Mouse (Mus musculus) kidney, postnatal 14 days (tissue): ENCODE measurements around the gene Dnajc15.
A peak's percentile ranks its signal among the peaks of the same experiment; 100 is the strongest.
"Not testable (repeated sequence)": the region's sequence is repeated elsewhere in the genome, so short reads cannot be mapped to it uniquely, and the experiment has no call there.

ENCODE experiments used
- DNase-seq: peaks from one replicate; pipeline ENCODE4 v3.0.0; 2022; ENCODE audit warnings: mixed read lengths

Dnajc15 gene

DNA sequence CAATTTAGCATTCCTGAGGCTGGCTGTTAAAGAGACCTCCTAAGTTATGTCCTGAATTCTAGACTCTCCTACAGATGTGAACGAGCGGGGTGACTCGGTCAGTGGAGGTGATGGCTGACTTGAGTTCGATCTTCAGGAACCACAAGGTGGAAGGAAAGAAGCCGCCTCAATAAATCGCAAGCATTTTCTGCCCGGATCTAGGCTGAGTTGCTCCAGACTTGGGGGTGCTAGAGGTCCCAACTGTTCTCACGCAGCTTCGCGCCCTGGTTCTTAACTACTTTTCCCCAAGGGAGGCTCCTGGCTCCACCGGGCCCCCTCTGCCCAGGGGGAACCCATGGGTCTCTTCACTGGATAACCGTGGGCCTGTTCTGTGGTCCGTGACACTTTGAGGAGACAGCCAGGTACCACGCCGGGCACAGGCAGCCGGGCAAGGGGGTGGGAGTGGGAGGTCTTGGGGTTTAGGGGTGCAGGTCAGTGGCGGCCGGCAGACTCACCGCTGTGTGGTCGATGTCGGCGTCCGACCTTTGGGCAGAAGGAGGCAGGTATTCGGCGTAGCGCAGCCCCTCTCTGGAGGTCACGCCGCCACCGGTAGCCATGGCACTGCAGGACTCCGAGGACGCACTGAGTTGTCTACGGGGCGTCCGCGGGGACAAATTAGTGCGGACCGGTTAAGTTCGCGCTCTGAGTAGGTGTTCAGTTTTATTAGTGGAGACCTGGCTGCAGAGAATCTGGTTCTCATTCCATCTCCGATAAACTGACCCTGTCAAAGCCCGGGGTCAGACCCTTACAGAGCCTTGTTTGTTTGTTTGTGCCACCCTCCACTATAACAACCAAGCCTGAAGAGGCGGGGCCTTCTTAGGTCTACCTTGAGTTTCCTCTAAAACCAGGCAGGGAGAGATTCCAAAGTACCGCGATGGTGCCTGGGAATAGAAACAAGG is at the start of gene Dnajc15:
TSS of gene Dnajc15 (minus strand) at position 822 of the 938 bp plus-strand sequence.
- peak; percentile 91 for DNase-seq

DNA sequence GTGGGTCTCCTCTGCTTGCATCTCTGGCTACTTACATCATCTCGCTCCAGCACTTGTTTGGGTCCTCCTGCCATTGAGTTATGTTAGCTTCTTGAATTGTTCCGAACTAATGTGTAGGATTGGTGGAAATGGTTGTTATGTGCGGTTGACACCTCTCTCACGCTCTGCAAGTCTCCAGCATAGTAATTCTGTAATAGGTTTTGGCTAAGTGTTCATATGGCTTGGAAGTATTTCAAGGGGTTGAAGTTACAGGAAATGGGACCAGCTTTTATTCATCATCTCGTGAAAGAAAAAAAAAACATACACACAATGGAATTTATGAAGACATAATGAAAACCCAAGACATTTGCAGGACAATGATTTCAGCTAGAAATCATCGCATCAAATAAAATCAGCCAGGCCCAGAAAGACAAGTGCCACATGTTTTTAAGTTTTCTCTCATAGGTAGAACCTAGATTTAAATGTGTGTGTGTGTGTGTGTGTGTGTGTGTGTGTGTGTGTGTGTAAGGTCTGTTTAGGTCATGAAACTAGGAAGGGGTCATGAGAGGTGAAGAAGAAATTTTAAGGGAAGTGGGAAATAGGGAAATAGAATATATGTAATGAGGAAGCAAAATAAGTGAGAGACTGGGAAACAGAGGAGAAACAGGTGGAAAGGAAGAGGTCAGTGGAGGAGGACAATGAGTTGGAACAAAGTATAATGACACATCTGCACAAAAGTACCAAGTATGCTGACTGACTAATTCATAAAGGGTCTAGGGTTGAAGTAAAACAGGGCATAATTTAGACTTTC is 48.3 kb upstream of the Dnajc15 start:
- no peak for DNase-seq

DNA sequence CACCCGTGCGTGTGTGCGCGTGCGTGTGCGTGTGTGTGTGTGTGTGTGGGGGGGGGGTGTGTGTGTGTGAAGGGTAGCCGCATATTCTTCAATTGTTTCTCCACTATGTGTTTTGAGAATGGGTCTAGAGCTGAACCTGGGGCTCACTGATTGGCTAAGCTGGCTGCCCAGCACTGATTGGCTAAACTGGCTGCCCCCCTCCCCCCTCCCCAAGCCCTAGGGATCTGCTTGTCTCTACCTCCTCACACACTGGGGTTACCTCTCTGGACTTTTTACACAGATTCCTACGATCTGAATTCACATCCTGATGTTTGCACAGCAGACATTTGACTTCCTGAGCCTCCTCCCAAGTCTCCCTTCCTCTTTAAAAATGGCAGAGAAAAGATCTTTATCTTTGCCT is 46.7 kb upstream of the Dnajc15 start:
- DNase-seq, result no peak

DNA sequence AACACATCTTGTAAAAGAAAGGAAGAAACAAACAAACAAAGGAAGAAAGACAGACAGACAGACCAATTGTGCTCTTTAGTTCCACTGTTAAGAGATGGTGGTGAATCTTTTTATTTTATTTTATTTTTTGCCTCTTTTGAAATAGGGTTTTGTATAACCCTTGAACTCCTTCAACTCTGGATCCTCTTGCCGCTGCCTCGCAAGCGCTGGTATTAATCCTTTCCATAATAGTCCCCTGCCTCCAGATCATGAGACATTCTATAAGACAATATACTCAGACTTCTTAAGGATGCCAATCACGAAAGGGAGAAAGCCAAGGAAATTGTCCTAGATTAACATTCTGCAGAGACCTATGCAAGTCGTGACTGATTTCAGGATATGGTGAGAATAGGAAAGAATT is 40.9 kb upstream of the Dnajc15 start:
- DNase-seq, result no peak

DNA sequence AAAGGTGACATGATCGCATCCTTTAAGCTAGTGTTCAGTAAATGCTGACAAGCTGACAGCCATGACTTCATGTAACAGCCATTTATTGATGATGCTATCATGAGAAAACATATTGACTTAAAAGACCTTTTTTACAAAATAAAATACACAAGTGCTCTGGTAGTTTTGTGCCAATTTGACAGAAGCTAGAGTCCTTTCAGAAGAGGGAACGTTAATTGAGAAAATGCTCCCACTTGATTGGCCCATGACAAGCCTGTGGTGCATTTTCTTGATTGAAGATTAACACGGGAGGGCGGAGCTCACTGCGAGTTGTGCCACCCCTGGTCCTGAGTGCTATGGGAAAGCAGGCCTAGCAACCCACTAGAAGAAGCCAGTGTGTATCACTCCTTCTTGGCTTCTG is 31.7 kb upstream of the Dnajc15 start:
- no peak for DNase-seq

DNA sequence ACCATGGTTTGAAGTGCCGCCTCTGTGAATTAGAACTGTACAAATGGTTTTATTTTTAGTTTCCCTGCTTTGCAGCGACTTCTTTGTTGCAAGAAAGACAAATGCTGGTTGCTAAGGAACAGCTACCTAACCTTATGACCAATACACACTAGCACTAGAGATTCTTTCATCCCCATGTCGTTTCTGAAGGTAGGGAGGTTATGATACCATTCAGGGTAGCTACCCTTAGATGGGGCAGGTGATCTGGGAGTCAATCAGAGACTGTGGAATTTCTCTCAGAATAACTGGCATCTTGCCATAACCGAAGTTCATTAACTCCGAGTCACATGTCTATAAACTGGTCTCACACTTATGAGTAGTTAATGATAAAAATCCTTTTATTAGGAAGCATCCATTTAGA is 30.5 kb upstream of the Dnajc15 start:
- no peak for DNase-seq

DNA sequence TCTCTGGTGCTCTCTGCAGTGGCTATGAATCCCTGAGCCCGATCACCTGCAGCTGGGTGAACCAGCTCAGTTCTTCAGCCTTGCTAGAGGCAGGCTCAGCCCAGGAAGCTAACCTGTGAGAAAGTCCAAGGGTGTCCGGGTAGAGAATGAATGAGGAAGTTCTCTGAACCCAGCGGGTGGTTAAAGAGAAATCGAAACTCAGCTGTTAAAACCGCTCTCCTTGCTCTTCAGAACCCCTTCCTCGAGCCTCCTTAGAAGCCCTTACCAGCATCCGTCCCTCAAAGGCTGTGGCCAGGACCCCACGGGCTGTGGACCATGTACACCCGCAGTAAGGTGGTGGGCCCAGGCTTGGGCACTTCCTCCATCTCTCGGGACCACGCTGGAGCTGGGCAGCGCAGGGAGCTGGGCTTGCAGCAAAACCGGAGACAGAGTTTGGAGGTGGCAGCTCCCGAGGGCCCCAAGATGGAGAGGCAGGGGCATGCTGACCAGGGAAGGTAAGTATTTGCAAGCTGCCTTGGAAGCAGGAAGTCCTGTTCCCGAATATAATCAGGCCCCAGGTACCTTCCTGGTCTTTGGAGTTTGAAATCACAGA is 29.3 kb upstream of the Dnajc15 start, which contains the start of gene Epsti1:
TSS of gene Epsti1 (plus strand) at position 69 of the 592 bp plus-strand sequence.
- DNase-seq, result peak; percentile 17

DNA sequence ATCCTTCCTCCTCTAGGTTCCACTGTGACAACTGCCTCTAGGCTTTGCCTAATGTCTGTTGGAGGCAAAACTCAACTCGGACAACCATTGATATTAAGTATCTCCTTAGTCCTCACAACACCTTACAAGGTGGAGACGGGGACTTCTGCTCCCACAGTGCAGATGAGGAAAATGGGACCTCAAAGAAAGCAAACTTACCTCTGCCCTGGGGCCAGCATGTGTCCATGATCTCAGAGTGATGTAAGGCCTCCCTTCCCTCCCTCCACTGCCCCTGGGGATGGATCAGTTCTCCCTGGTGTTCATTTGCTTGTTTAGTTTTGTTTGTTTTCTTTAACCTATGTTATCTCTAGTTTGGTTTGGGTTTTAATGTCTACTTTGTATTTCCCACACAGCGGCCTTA is 27.6 kb upstream of the Dnajc15 start:
- no peak for DNase-seq

DNA sequence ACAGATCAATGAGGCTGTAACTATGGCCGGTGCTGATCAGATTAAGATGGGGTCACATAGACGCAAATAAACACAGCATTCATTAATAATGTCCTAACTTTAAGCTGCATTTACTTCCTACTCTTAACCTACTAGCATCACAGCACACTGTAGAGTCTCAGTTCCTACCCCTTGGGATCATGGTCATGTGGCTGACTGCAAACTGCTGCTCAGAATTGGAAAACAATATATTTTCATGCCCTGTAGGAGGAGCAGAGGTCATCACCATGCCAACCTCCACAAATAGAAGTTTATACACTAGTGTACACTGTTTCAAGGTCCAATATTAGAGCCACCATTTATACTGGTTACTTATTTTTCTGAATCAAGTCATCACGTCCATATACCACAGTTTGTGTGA is 21.0 kb upstream of the Dnajc15 start:
- DNase-seq, result no peak

DNA sequence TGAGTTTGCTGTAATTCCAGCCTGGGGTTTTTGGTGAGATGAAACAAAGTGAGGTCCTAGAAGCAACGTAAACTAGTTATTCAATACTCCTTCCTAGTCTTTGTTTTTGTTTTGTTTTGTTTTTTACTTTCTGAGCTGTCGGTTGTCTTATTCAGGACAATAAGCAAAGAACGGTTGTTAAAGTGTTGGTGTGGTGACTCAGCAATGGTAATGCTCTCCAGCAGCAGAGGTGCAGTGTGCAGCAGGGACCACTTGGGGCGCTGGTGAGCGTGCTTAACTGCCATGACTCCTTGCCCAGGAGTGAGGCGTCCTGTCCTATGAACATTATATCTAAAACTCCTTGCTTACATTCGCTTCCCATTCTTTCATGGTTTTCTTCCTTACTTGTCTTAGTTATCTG is 15.0 kb upstream of the Dnajc15 start:
- DNase-seq, result no peak

DNA sequence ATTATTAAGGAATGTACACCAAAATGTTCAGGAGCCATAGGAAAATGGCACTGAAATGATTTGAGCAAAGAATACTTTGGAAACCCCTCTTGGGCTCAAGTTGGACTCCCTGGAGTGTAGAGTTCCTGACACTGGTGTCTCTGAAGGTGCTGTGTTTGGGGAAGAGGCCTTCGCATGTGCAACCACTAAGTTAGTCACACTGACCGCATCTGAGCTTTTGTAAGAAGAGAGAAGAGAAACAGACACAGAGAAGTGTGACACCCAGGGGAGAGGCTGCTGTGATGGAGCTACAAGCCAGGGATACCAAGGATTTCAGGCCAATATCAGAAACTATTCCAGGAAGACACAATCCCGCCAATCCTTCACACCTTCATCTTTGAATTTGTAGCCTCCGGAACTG is 12.0 kb upstream of the Dnajc15 start:
- DNase-seq, result no peak

DNA sequence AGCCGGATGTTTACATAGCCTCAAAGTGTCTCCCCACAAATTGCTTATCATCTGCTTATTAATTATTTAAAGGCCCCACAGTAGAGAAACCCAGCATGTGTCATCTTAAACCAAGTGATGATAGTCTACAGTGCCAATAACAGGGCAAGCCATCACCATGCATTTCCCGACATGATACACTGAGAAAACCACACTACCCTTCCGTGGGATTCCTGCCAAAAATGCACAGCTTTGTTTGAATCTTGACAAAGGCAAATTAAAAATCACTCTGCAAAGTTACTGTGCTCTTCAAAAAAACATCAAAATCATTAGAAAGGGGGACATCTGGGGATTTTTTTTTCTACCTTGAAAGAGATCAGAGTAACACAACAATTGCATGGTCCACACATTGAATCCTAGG is 11.5 kb upstream of the Dnajc15 start:
- no peak for DNase-seq

DNA sequence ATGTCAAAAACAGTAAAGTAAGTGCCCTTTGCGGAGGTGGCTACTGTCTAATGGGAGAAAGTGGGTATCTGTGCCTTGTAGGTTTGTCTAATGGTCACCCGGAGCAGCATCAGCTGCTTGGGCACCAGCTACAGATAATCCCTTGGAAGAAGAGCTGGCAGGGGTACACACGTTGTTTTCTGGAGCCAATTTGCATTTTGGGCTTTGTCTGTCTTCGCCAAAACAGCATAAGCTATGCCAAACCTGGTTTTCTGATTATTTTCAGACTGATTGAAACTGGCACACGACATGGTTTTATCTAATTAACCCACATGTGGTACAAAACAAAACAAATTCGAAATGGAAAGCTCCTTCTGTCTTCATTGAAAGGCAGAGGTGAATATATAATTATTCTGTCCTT is 7.7 kb upstream of the Dnajc15 start:
- no peak for DNase-seq

DNA sequence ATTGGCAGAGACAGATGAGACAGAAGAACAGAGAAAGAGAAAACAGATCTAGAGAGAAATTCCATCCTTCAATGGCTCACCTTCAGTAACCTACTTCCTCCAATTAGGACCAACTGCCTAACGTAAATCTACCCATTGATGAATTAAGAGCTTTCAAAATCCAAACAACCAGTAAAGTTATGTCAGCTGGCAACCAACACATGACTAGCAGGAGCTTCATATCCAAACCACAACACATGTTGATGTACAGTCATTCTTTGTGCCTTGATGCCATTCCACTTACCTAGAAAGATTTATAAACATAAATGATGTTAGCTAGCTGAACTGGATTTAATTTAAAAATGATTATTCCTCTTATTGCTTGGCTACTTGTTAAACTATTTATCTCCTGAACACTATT is 7.1 kb upstream of the Dnajc15 start:
- DNase-seq, result no peak

DNA sequence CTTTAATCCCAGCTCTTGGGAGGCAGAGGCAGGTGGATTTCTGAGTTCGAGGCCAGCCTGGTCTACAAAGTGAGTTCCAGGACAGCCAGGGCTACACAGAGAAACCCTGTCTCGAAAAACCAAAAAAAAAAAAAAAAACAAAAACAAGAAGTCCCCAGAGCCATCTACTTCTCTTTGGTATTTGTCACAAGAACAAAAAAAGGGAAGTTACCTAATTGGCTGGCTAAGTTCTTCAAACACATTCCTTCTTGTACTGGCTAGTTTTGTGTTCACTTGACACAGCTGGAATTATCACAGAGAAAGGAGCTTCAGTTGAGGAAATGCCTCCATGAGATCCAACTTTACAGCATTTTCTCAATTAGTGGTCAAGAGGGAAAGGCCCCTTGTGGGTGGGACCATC is 3.0 kb upstream of the Dnajc15 start:
- DNase-seq, result not testable (repeated sequence)

DNA sequence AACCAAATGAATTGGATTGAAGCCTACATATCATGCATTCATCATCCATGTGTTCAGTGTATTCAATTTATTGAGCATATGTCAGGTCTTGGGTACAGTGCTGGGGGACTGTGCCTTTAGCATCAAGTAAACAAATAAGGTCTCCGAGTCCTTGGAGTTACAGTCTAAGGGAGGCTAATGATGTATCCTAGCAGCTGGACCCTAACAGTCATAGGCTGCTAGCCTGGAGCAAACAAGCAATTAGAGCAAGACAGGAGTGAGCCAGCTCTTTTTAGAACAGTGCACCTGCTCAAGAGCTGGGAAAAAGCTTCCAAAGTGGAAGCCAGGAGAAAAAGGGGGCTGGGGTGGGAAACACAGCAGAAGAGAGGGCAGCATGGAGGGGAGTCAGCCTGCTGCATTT is 1.3 kb upstream of the Dnajc15 start:
- no peak for DNase-seq

DNA sequence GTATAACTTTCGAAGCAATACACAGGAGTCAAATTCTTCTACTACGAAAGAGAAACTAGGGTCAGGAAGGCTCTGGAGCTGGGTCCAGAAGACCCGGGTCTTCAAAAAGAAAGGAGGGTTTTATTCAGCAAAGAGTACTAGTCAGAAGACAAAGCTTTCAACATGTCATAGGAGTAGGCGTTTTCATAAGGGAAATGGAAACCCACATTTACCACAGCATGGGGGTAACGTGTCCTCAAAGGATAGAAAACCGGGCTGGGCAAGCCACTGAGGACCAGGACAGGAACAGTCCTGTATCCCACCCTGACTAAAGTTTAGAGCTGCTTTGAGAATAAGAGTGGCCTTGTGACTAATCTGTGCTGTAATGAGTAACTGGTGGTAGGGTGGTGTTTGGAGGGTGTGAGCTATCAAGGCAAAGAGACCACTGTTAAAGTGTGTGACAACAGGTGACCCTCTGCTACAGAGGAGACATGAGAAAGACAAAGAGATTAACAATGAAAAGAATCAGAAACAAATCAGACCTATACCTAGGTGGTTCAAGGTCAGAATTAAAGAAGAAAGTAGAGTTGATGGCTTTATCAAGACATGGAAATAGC is 3.4 kb downstream of the Dnajc15 start:
- no peak for DNase-seq

DNA sequence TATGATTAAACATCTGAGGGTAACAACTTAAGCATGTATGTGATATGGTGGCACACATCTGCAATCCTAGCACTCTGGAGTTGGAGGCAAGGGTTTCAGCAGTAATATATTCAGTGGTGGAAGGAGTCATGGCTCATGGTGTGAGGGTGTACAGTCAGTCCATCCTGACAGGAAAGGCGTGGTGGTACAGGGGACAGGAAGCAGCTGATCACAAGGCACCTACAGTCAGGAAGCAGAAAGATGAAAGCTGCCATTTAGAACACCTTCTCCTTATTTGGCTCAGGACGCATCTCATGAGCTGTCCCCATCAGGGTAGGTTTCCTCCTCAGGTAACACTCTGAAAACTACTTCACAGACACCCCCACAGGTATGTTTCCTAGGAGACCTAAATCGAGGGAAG is 4.0 kb downstream of the Dnajc15 start:
- DNase-seq, result no peak

DNA sequence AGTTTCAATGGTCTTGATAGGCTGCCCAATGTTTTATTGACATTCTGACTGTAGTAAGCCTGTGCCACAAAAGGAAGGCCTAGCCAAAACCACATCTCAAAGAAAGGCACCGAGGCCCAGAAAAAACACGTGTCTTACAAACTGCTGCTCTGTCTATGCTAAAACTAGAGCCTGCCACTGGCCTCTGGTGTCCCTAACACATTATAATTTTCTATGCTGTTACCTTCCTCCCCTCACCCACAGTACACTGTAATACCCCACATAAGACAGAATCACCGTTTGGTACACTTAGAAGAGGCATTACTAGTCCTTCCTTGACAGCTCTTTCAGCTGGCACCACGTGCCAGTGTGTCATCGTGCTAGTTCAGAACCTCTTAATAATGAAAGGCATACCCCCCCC is 7.3 kb downstream of the Dnajc15 start:
- no peak for DNase-seq

DNA sequence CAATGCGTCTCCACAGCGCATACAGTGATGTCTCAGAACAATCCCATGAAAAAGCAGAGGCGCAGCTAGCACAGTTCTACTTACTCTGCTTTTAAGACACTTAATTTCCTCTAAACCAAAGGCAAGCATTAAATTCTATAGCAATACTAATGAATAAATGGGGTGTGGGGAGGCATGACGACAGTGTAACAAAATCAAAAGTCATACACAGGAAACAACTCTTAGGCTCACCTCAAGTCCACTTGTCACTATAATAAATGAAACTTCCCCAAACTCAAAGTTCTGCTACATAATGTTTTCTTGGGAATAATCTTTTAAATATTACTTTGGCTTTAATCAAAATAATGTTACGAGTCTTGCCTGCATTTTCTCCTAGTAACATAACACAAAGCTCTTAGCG is 10.4 kb downstream of the Dnajc15 start:
- DNase-seq, result no peak

DNA sequence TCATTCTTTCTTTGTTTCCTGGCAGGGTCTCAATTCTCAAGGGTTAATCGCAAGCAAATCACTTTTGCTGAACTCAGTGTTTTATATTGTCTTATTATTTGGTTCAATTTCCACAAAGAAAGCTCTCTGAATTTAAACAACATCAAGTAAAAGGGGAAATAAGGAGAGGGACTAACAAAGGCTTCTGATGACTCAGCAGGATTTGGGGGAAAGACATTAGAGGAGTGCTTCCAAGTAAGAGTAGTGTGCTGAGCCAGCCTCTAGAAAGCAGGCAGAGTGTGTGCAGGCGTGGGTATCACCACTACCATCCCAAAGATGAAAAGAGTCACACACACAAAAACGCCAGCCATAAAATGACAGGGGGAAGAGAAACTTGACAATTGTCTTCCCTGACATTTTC is 10.9 kb downstream of the Dnajc15 start:
- no peak for DNase-seq

DNA sequence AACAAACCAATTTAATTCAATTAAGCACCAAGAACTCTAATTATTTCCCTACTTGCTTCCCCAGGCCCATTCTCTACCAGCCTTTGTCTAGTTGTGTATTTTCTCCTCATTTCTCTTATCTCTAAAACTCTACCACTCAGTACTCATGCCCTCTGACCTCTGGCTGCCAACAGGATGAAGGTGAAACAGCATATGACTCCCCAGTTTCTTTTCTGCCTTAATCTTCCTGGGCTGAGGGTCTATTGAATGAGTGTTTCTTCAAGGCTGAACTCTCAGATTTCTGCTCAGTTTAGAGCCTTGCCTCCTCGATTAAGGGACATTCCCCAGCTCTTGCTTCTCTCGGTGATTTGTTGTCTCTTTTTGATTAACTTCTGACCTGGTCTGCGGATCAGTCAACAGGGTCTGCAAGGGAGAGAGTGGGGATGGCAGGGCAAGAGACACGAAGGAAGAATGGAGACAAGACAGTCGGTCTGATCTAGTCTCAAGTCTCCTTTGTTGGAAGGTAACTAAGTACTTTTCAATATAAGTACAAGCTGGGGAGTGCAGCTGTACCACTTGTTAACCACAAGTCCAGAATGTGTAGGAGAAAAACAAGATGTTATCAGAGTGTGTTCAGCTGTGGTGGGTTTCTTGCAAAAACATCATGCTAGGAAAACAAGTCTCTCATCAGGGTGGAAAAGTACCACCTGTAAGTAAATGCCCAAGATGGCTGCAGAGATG is 13.9 kb downstream of the Dnajc15 start:
- DNase-seq, result no peak

DNA sequence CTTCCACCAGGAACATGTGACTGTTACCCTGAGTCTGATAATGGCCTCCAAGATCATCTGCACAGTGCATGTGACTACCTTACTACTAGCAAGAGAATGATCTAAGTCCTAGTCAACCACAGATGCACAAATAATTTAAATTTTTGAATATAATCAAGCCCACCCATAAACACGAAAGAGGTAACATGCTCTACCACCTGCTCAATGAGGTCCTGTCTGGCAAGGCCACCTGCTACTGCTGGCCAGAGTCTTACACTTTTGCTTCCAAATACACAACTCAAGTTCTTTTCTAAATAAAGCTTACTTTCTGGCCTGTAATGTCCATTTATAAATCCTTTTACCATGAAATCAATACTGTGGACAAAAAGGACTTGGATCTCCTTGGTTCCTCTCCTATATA is 15.0 kb downstream of the Dnajc15 start:
- DNase-seq, result no peak
